Mouse (Mus musculus) megakaryocyte-erythroid progenitor cell, adult 5 weeks (primary cell): ENCODE measurements around the gene Bud23. TPM values are rescaled to one million over a fixed set of nuclear protein-coding genes. Genes with fewer than 3 reads are reported as not detected.

Source experiments
- polyA plus RNA-seq: library from polyadenylated mRNA; stranded (reverse); fragments of >175 nt; gene quantifications from 2 replicates; pipeline ENCODE4 v1.2.3, GENCODE M21; 2012

The Bud23 gene
- 159 and 216 TPM in 2 replicates for polyA plus RNA-seq

DNA sequence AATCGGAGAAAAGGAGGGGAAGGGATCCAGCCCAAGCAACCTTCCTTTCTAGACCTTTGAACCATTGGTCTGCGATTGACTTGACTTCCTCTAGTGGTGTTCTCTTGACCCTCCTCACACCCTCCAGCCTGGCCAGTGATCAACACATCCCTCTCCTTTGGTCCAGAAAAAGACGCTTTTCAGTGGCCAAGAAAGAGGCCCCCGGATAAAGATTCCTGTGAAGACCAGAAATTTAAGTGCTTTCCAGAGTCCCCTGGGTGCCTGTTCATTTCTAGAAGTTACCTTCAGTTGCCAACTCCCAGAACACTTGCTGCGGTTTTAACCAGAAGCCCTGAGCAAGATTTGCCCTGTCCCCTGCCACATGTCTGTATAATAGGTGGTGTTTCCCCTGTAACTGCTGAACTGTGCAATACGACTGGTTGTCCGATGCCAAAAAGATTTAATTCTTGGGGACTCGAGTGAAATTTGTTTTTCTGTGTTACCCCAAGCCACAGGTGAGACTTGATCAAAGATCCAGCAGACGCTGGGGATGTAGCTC, at the start of gene Bud23:
Bud23 (minus strand) TSS at position 51 of the 538 bp plus-strand sequence.

DNA sequence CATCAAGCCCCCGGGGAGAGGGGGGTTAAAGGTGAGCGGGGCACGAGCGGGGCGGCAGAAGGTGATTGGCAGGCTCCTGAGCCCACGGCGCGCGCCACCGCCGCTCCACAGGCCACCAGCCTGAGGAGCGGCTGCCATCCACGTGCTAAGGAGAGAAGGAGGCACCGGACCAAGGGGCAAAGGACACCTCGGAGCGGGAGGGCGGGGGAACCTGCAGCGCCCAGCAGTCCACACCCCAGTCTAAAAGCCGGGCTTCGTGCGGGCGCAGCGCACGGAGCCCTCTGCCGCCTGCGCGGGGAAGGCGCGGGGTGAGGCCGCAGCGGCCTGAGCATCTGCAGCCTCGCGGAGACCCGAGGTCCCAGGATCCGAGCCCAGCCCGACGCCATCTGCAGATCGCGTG, 24.9 kb upstream of the Bud23 start, which contains the start of gene Mlxipl:
Mlxipl (plus strand) TSS at position 238 of the 400 bp plus-strand sequence.

GRCm38 (mm10) chr5:135077564-135078481, 13.1 kb upstream of the Bud23 start, which contains the start of gene Vps37d:
Gene Vps37d (minus strand): TSS chr5:135078266.

GRCm38 (mm10) chr5:135063629-135064381, 954 bp downstream of the Bud23 start, which contains the start of gene Dnajc30:
Gene Dnajc30 (plus strand): TSS chr5:135064202.

GRCm38 (mm10) chr5:135023344-135024173, 41.2 kb downstream of the Bud23 start, which contains the start of gene Stx1a:
Gene Stx1a (plus strand): TSS chr5:135023482.

GRCm38 (mm10) chr5:135008671-135009589, 55.8 kb downstream of the Bud23 start, which contains the start of gene Abhd11:
Gene Abhd11 (plus strand): TSS chr5:135009152.

Other genes with a start within 250 kb of the Bud23 start
- gene Tmem270, start 158.2 kb downstream of the Bud23 start, polyA plus RNA-seq = not detected in 2 replicates
- gene Cldn13, start 149.4 kb downstream of the Bud23 start, polyA plus RNA-seq = 1.2 and 1.6 TPM in 2 replicates
- 7.8 and 12.3 TPM in 2 replicates for gene Mettl27, start 132.6 kb downstream of the Bud23 start, polyA plus RNA-seq
- gene Cldn4, start 118.0 kb downstream of the Bud23 start, polyA plus RNA-seq = 0.16 and 0.19 TPM in 2 replicates
- 0.05 and 0.11 TPM in 2 replicates for gene Cldn3, start 78.7 kb downstream of the Bud23 start, polyA plus RNA-seq
- 109 and 119 TPM in 2 replicates for gene Abhd11, start 55.8 kb downstream of the Bud23 start, polyA plus RNA-seq
- 2.4 and 3.7 TPM in 2 replicates for gene Stx1a, start 41.5 kb downstream of the Bud23 start, polyA plus RNA-seq
- gene Dnajc30, start 757 bp downstream of the Bud23 start, polyA plus RNA-seq = 42.4 and 52.4 TPM in 2 replicates
- gene Vps37d, start 13.3 kb upstream of the Bud23 start, polyA plus RNA-seq = 1.4 and 1.6 TPM in 2 replicates
- 0.12 and 0.28 TPM in 2 replicates for gene Mlxipl, start 24.9 kb upstream of the Bud23 start, polyA plus RNA-seq
- gene Tbl2, start 84.7 kb upstream of the Bud23 start, polyA plus RNA-seq = 21.8 and 22.0 TPM in 2 replicates
- 48.8 and 61.4 TPM in 2 replicates for gene Bcl7b, start 103.3 kb upstream of the Bud23 start, polyA plus RNA-seq
- gene Baz1b, start 122.3 kb upstream of the Bud23 start, polyA plus RNA-seq = 31.5 and 36.2 TPM in 2 replicates
- gene Fzd9, start 186.3 kb upstream of the Bud23 start, polyA plus RNA-seq = 3.0 and 4.9 TPM in 2 replicates